Mouse (Mus musculus): ENCODE measurements around the gene Olfr68.

- no peak for TF ChIP-seq POLR2A (IDR thresholded peaks at IDR 0.05; ENCODE audit: borderline replicate concordance, extremely low read depth, insufficient read depth, insufficient read length, poor library complexity, severe bottlenecking)
- TF ChIP-seq CTCF (IDR thresholded peaks at IDR 0.05; ENCODE audit: borderline replicate concordance, extremely low read depth, insufficient read depth, insufficient read length), result no peak
Measured at GRCm38 (mm10) chr7:103824597-103824996, 45.1 kb upstream of the Olfr68 start.

Data from brain, embryonic 14.5 days (tissue).